Mouse (Mus musculus): ENCODE data around the gene Mpo. TPM values are rescaled to one million over a fixed set of nuclear protein-coding genes. Genes with fewer than 3 reads are reported as not detected.
A peak's percentile ranks its signal among the peaks of the same experiment; 100 is the strongest.

Mpo gene
- 2.5 and 2.7 TPM in 2 replicates for polyA plus RNA-seq (2016; fragmentation: Nextera tagmentation; extraction: Ambion mirVana)

- WGBS = 77% methylated on average over 3 of the region's 3 CpGs
- DNase-seq (ENCODE audit: low spot score) = no peak
- Histone ChIP-seq H3K4me1 (peaks cover 21% of the 10 kb centered on the region), H3K4me3 (no peak within 1 kb of the TSS), H3K36me3 (no peaks in the 10 kb centered on the region), H3K9me3 (replicated peaks) (no peaks in the 10 kb centered on the region), H3K27me3 (ENCODE audit: low read depth, poor library complexity, severe bottlenecking) (peaks cover 22% of the 10 kb centered on the region), H3K27ac (replicated peaks) (no peak within 1 kb of the TSS)
These were observed at the start of gene Mpo for GRCm38 (mm10) chr11:87793460-87793859. Gene Mpo, plus strand, starts transcription at chr11:87793581.

- no peaks in the 10 kb centered on the region for H3K27me3 ChIP-seq (ENCODE audit: low read depth, poor library complexity, severe bottlenecking)
- H3K4me3 ChIP-seq = no peak overlapping the region
- WGBS = 89% methylated on average over 3 of the region's 3 CpGs
- no peaks in the 10 kb centered on the region for H3K9me3 ChIP-seq (replicated peaks)
- no peak for DNase-seq (ENCODE audit: low spot score)
- H3K27ac ChIP-seq (replicated peaks) = no peak overlapping the region
- H3K4me1 ChIP-seq = no peaks in the 10 kb centered on the region
- H3K36me3 ChIP-seq = peaks cover 63% of the 10 kb centered on the region
These were observed 49.7 kb upstream of the Mpo start for GRCm38 (mm10) chr11:87743691-87744090.

- DNase-seq (ENCODE audit: low spot score) = no peak
- Histone ChIP-seq H3K4me3 (no peak overlapping the region), H3K27me3 (ENCODE audit: low read depth, poor library complexity, severe bottlenecking) (no peaks in the 10 kb centered on the region), H3K9me3 (replicated peaks) (no peaks in the 10 kb centered on the region), H3K36me3 (peaks cover 55% of the 10 kb centered on the region), H3K27ac (replicated peaks) (no peak overlapping the region), H3K4me1 (peaks cover 6% of the 10 kb centered on the region)
- whole genome bisulfite sequencing = 82% methylated on average over 4 of the region's 4 CpGs
These were observed 48.4 kb upstream of the Mpo start for GRCm38 (mm10) chr11:87744964-87745363.

GRCm38 (mm10) chr11:87745632-87746555, 47.5 kb upstream of the Mpo start:
- Histone ChIP-seq H3K4me1 (peaks cover 6% of the 10 kb centered on the region), H3K36me3 (peaks cover 46% of the 10 kb centered on the region), H3K27ac (replicated peaks) (no peak overlapping the region), H3K27me3 (ENCODE audit: low read depth, poor library complexity, severe bottlenecking) (no peaks in the 10 kb centered on the region), H3K4me3 (no peak overlapping the region), H3K9me3 (replicated peaks) (no peaks in the 10 kb centered on the region)
- no peak for DNase-seq (ENCODE audit: low spot score)
- WGBS = 82% methylated on average over 9 of the region's 9 CpGs

DNA sequence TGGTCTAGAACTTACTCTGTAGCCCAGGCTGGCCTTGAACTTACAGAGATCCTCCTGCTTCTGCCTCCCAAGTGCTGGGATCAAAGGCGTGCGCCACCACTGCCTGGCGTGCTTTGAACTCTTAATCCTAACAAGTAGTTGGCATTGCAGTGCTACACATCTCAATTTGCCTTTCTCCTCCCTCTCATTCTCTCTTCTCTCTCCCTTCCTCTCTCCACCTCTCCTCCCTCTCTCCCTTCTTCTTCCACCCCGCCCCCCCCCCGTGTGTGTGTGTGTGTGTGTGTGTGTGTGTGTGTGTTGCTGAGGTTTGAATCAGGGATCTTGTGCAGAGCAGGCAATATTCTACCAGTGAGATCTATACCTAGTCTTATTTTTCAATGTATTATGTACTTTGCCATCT, 46.1 kb upstream of the Mpo start:
- Histone ChIP-seq H3K27me3 (ENCODE audit: low read depth, poor library complexity, severe bottlenecking) (no peaks in the 10 kb centered on the region), H3K4me3 (no peak overlapping the region), H3K4me1 (peaks cover 6% of the 10 kb centered on the region), H3K9me3 (replicated peaks) (no peaks in the 10 kb centered on the region), H3K27ac (replicated peaks) (no peak overlapping the region), H3K36me3 (peaks cover 35% of the 10 kb centered on the region)
- no peak for DNase-seq (ENCODE audit: low spot score)
- 96% methylated on average over 4 of the region's 5 CpGs for WGBS

DNA sequence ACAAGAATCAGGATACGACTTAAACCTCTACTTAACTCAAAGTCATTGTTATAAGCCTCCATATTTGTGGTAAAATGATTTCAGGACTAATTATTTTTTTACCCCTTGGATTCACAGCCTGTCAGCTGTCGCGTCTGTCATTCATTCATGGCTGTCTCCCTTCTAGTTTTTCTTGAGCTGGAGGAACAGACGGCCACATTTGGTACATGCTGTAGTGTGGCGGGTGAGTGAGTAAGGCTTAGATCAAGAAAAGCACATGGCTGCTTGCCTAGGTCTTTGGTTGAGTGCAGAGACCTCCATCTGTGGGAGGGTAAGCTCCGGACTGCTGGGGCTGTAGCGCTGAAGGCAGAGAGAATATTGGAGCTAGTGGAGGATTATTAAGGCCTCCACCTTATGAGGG, 45.7 kb upstream of the Mpo start:
- Histone ChIP-seq H3K9me3 (replicated peaks) (no peaks in the 10 kb centered on the region), H3K4me3 (no peak overlapping the region), H3K4me1 (peaks cover 6% of the 10 kb centered on the region), H3K27me3 (ENCODE audit: low read depth, poor library complexity, severe bottlenecking) (no peaks in the 10 kb centered on the region), H3K36me3 (peaks cover 31% of the 10 kb centered on the region), H3K27ac (replicated peaks) (no peak overlapping the region)
- DNase-seq (ENCODE audit: low spot score) = no peak
- WGBS = 93% methylated on average over 7 of the region's 7 CpGs

- 43% methylated on average over 19 of the region's 19 CpGs for WGBS
- Histone ChIP-seq H3K27me3 (ENCODE audit: low read depth, poor library complexity, severe bottlenecking) (no peaks in the 10 kb centered on the region), H3K27ac (replicated peaks) (peak overlapping the region; percentile 52; the same call in 1 of the 2 replicates), H3K9me3 (replicated peaks) (no peaks in the 10 kb centered on the region), H3K36me3 (peaks cover 24% of the 10 kb centered on the region), H3K4me1 (peaks cover 6% of the 10 kb centered on the region), H3K4me3 (no peak overlapping the region)
- no peak for DNase-seq (ENCODE audit: low spot score)
These were observed 45.0 kb upstream of the Mpo start for GRCm38 (mm10) chr11:87748132-87749119.

DNA sequence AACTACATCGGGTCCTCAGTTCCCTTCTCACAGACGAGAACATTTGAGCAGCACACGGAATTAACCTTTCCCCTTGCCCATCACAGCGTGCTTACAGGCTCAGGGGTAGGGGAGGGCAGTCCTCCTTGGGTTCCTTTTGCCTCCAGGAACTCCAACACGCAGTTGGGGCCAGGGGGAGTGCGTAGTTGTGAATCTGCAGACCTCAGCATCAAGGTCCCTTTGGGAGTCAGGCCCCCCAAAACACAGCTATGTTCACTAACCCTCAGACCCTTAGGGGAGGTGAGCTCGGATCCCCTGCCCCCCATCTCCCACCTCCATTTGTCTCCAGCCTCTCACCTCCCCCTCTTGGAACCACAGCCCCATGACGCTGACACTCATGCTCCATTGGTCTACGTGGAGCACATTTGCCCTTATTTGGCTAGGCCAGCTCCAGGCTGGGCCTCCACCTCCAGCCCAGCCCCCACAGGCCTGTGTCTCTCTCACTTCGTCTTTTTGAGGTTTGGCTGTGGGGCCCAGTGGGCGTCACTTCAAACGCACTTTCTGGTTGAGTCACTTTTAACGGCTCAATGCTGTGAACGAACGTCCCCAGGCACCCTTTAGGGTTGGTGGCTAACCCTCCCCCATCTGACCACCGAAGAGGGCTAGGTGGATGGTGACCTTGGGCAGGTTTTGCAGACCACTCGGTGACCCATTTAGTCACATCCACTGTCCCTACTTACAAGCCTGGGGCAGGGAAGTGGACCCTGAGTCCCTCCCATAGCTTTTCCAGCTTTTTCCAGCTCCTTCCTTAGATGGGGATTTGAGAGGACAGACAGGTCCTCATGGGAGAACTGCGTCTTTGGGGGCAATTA, 44.0 kb upstream of the Mpo start:
- Histone ChIP-seq H3K4me1 (peaks cover 6% of the 10 kb centered on the region), H3K4me3 (no peak overlapping the region), H3K27me3 (ENCODE audit: low read depth, poor library complexity, severe bottlenecking) (no peaks in the 10 kb centered on the region), H3K27ac (replicated peaks) (peak overlapping the region; percentile 52; the same call in 1 of the 2 replicates), H3K9me3 (replicated peaks) (no peaks in the 10 kb centered on the region), H3K36me3 (peaks cover 14% of the 10 kb centered on the region)
- peak; percentile 18 for DNase-seq (ENCODE audit: low spot score)
- 63% methylated on average over 18 of the region's 18 CpGs for WGBS

DNA sequence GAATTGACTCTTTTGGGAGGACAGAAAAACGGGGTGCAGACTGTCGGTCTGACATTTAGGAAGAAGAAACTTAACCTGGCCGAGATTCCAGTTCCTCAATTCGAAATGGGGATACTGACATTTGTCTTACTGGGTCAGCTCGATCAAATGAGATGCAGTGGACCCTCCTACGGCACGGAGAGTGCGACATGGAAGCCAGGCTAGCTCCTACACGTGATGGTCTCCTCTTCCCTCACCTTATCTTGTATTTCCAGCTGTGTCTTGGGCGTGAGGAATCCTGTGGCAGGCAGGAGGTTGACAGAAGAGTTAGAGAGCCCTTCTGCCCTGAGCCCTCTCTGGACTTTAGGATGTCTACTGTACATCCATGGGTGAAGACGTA, 43.3 kb upstream of the Mpo start:
- H3K4me3 ChIP-seq = no peak overlapping the region
- 81% methylated on average over 11 of the region's 11 CpGs for WGBS
- peak overlapping the region; percentile 52; the same call in 1 of the 2 replicates for H3K27ac ChIP-seq (replicated peaks)
- no peaks in the 10 kb centered on the region for H3K9me3 ChIP-seq (replicated peaks)
- H3K4me1 ChIP-seq = peaks cover 6% of the 10 kb centered on the region
- H3K27me3 ChIP-seq (ENCODE audit: low read depth, poor library complexity, severe bottlenecking) = no peaks in the 10 kb centered on the region
- H3K36me3 ChIP-seq = peaks cover 8% of the 10 kb centered on the region
- DNase-seq (ENCODE audit: low spot score) = no peak

DNA sequence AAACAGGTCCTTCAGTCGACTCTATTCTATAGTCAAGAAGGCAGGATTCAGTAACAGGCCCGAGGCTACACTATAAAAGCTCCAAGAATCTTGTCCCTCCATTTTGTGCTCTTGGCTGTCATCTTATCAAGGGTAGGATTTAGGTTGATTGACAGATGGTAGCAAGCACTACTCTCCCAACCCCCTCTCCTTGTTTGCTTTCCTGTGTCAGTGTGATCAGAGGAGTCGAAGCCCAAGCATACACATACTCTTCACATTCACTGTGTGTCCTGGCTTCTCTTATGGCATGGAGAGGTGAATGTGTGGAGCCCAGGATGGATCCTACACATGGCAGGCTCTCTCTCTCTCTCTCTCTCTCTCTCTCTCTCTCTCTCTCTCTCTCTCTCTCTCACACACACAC, 42.9 kb upstream of the Mpo start:
- Histone ChIP-seq H3K4me1 (peaks cover 6% of the 10 kb centered on the region), H3K4me3 (no peak overlapping the region), H3K27me3 (ENCODE audit: low read depth, poor library complexity, severe bottlenecking) (no peaks in the 10 kb centered on the region), H3K27ac (replicated peaks) (no peak overlapping the region), H3K9me3 (replicated peaks) (no peaks in the 10 kb centered on the region), H3K36me3 (peaks cover 3% of the 10 kb centered on the region; the same call in 1 of the 2 replicates)
- 77% methylated on average over 3 of the region's 3 CpGs for WGBS
- no peak for DNase-seq (ENCODE audit: low spot score)

GRCm38 (mm10) chr11:87751031-87751430, 42.4 kb upstream of the Mpo start:
- Histone ChIP-seq H3K27me3 (ENCODE audit: low read depth, poor library complexity, severe bottlenecking) (no peaks in the 10 kb centered on the region), H3K9me3 (replicated peaks) (no peaks in the 10 kb centered on the region), H3K27ac (replicated peaks) (peak overlapping the region; percentile 50), H3K36me3 (no peaks in the 10 kb centered on the region), H3K4me3 (0 out of 2 replicates have a peak overlapping the region, but pooled peaks have one; percentile 9), H3K4me1 (peaks cover 6% of the 10 kb centered on the region)
- no peak for DNase-seq (ENCODE audit: low spot score)
- 84% methylated on average over 8 of the region's 8 CpGs for WGBS

DNA sequence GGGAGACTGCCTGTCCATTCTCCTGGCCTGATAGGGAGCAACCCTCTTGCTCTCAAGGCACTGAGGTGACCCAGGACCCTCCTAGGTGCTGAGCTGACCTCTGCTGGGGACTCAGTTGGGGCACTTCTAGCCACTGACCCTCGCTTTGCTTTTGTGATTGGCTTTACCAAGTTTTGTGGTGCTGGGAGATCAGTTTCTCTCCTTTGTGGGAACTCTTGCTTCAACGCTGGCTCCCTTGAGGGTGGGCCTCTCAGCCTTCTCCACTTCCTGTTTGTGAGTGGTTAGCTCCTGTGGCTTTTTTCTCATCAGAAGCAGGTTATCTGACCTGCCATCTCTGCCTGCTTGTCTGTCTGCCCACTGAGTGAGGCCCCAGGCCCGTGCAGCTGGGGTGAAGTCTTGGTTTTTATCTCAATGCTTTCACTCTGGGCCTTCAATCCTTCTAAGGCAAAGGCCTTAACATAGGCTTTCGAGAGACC, 41.9 kb upstream of the Mpo start:
- H3K4me1 ChIP-seq = peaks cover 6% of the 10 kb centered on the region
- peak overlapping the region; percentile 50 for H3K27ac ChIP-seq (replicated peaks)
- H3K4me3 ChIP-seq = 0 out of 2 replicates have a peak overlapping the region, but pooled peaks have one; percentile 9
- no peaks in the 10 kb centered on the region for H3K27me3 ChIP-seq (ENCODE audit: low read depth, poor library complexity, severe bottlenecking)
- H3K9me3 ChIP-seq (replicated peaks) = no peaks in the 10 kb centered on the region
- no peaks in the 10 kb centered on the region for H3K36me3 ChIP-seq
- WGBS = 75% methylated on average over 4 of the region's 4 CpGs
- DNase-seq (ENCODE audit: low spot score) = no peak
